Mouse (Mus musculus): ENCODE data around the gene Asnsd1.
A peak's percentile ranks its signal among the peaks of the same experiment; 100 is the strongest.

- TF ChIP-seq POLR2A (IDR thresholded peaks at IDR 0.05; ENCODE audit: low read depth, low read length) (peak; percentile 22), CTCF (conservative IDR thresholded peaks at IDR 0.05; ENCODE audit: insufficient read depth, insufficient read length, low read depth, low read length) (0 out of 2 replicates have a peak, but pooled peaks have one; percentile 5)
Measured at GRCm38 (mm10) chr1:53312989-53313967, 39.3 kb downstream of the Asnsd1 start, which contains the start of gene Osgepl1.

Measured in kidney, adult 2 months (tissue).